Mouse (Mus musculus) left cerebral cortex, adult 11 months (tissue): ENCODE data around the gene Prkacb.
A peak's percentile ranks its signal among the peaks of the same experiment; 100 is the strongest.
"Not testable (repeated sequence)": the region's sequence is repeated elsewhere in the genome, so short reads cannot be mapped to it uniquely, and the experiment has no call there.

ENCODE experiments used
- DNase-seq: peaks from one replicate; pipeline ENCODE4 v3.0.0; 2022; ENCODE audit warnings: low spot score

The Prkacb gene

GRCm38 (mm10) chr3:146778451-146778850, 34.3 kb downstream of the Prkacb start:
- no peak for DNase-seq

DNA sequence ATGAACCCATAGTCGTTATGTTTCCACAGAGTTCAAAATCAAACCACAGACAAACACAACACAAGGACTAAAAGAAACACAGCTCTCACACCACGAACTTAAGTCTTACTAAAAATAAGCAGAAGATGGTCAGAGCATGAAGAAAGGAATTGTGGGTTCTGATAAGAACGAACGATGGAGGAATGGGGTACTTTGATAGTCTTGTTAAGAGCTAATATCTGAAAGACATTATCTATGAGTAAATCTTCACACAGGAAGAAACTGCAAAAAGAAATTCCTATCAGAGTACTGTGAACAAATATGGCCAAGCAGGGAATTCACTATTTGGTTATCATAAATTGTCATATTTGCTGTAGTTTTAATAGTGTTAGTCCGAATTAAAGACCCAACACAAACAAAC, 36.1 kb downstream of the Prkacb start:
- DNase-seq: no peak

- no peak for DNase-seq
Measured at GRCm38 (mm10) chr3:146770853-146771252, 41.9 kb downstream of the Prkacb start.

GRCm38 (mm10) chr3:146769940-146770659, 42.7 kb downstream of the Prkacb start:
- DNase-seq: peak; percentile 47

DNA sequence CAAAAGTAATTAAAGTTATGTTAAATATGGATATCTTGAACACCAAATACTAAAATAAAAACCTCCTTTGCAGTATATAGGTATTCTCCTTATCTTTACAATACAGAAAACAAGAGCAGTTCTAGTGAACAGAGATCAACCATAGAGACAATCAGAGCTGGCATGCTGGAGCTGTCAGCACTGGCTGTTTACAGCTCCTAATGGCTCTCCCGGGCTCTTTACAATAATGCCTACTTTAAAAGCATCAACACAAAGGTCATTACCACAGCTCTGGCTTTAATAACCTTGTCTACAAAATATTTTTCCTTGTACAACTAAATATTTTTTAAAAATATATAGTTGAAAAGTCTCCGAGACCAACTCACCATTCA, 43.2 kb downstream of the Prkacb start:
- DNase-seq: no peak

GRCm38 (mm10) chr3:146768921-146769320, 43.9 kb downstream of the Prkacb start:
- peak; percentile 44 for DNase-seq

GRCm38 (mm10) chr3:146768360-146768759, 44.4 kb downstream of the Prkacb start:
- DNase-seq: no peak

GRCm38 (mm10) chr3:146766701-146767181, 46.0 kb downstream of the Prkacb start:
- no peak for DNase-seq

- no peak for DNase-seq
Measured at GRCm38 (mm10) chr3:146766071-146766605, 46.7 kb downstream of the Prkacb start.

DNA sequence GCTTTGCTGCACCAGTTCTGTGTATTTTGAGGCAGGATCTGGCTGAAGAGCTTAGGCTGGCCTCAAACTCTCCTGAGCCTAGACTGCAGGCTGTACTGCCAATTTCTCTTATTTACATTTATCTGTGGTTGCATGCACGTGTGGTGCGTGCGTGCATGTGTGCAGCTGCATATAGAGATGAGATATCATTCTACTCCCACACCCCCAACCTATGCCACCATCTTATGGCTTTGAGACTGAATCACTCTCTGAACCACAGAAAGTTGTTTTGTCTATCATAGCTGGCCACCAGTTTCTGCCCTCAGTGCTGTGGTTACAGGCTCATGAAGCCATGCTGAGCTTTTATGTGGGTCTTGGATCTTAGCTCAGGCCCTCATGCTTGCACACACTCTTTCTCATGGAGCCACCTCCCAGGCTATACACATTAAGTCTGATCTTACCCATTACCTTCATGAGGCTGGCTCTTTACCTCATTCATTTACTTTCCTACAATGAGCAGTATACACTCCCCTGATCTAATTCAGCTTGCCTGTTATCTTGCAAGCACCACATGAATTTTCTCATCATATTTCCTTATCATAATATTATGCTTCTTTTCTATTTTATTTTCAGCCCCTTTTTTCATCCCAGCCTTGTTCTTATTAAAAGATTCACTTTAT, 47.8 kb downstream of the Prkacb start:
- DNase-seq: no peak

DNA sequence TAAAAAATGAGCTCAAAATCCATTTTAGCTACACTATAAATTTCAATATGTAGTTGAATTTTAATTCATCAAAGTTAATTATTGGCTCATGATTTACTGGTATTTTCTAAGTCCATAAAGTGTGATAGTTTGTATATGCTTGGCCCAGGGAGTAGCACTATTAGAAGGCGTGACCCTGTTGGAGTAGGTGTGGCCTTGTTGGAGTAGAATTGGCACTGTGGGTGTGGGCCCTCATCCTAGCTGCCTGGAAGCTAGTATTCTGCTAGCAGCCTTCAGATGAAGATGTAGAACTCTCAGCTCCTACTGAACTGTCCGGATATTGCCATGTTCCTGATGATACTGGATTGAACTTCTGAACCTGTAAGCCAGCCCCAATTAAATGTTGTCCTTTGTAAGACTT, 49.7 kb downstream of the Prkacb start:
- not testable (repeated sequence) for DNase-seq

DNA sequence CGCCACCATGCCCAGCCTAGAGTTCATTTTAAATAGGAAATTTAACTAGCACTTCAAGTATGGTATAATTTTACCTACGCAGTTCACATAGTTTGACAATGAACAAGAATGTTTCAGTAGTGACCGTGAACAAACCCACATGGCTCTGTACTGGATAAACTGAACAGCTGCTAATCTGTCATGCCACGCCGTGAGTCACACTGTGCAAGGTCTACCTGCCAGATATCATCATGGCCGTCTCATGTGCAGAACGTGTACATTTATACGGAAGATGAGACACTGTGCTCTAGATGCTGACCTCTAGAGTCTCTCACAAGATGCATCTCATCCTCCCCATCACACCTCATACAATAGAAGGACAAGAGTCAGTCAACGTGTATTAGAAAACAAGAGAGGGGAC, 51.5 kb downstream of the Prkacb start:
- no peak for DNase-seq

DNA sequence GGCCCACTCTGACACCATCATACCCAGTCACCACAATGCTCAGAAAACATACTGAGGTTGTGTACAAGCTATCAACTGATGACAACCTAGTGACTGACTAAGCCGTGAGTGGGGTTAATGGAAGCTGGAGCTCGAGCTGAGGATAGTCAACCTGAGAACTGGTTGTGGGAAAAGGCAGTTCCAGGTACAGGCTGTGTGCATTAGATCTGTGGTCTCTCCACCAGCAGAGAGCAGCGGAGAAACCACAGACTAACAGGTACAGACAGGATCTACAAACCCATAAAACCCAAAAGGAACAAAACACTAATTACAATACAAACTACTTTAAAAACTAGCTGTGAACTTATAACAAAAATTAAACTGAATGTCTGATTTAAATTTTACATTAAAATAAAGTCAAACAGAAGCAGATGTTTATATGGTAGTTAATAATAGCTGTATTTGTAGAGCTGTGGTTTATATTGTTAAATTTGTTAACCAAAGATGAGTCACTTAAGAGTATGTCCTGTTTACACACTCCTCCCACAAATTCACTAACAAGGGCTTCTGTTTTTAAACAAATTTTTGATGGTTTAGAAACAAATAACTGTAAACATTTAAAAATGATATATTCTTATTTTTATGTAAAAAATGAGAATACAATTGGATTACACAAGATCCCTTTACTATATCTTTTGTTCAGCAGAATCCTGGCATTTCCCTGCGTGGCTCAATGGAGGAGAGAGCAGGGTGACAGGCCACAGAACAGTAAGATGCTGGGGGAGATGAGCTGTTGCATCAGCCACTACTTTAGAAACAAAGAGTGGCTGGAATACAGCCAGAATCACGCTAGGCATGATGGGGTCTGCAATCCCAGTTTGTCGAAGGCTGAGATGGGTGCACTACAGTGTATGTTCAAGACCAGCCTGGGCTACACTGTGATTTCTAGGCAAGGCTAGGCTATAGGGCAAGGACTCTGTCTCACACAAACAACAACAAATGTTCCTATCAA, 54.5 kb downstream of the Prkacb start:
- no peak for DNase-seq

DNA sequence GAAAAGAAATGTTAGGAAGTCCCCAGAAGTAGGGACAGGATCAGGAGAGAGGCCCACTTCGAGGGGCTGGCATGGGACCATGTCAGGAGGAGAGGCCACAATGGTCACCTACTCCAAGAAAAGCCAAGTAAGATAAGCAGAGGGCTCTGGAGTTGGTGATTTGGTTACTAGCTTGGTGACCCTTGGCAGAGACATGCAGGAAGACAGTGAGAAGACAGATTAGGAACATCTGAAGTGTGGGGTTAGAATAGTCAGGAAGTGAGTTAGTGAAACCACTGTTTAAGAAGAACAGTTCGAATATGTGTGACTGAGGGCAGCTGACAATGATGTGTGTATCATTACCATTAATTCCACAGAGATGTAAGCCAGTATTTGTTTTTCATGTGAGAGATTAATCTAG, 58.5 kb downstream of the Prkacb start:
- no peak for DNase-seq

DNA sequence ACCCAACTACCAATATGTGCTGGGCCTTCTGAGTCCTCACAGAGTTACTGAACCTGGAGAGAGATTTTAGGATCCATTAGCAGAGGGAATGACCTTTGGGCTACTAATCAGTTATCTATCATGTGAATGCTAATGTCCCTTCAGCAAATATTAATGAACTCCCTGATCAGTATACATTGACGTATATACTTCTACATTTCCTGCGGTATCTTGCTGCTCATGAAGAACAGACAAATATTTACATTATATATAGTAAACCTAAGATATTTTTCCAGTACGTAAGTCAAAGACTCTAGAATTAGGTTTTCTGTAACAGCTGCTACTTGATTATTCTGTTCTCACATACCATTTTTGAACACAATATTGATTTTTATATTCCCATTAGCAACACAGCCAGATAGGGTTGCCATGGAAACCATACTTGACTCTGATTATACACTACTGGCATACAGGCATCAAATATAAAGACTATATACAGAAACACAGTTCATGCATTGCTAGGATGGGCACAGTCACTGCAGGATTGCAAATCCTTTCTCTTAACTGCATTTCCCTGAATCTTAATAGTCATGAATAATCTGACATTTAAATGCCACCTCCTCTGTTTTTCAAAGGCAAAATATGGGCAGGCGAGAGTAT, 71.1 kb downstream of the Prkacb start:
- no peak for DNase-seq

- no peak for DNase-seq
Measured at GRCm38 (mm10) chr3:146741158-146741557, 71.6 kb downstream of the Prkacb start.

GRCm38 (mm10) chr3:146736186-146736585, 76.6 kb downstream of the Prkacb start:
- not testable (repeated sequence) for DNase-seq

DNA sequence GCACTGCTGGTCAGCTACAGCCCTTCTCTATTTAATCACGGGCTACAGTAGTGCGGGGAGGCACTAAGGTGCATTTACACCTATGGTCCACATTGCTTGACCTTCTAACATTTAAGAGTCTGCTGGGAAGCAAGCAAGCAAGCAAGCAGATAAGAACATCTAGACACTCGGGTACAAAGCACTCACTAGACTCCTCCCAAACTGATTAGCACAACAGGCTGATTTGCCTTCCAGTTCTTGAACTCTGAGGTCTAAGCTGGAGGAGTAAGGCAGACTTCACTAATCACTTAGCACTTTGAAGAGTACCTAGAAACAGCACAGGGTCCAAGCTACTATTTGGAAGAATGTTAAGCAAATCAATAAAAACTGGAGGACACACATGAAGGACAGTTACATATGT, 77.1 kb downstream of the Prkacb start:
- no peak for DNase-seq

- no peak for DNase-seq
Measured at GRCm38 (mm10) chr3:146734907-146735629, 77.7 kb downstream of the Prkacb start.

DNA sequence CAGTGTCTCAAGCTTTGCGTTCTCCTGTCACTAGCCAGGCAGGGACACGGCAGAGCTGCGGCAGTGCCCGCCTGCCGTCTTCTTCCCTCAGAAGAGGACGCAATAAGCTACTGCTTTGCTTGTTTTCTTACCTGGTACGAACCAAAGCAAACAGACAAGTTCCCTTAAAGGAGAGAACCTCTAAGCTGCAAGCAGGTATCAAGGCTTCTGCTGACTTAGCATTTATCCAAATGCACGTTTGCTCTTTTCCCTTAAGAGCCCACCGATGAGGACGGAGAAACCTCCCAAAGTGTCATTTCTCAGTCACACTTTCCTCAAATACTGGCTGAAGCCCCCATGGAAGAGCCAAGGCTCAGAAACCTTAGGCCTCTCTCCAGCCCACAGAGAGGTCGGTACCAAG, 81.3 kb downstream of the Prkacb start:
- no peak for DNase-seq

GRCm38 (mm10) chr3:146723037-146723436, 89.8 kb downstream of the Prkacb start:
- DNase-seq: no peak
